Mouse (Mus musculus) common myeloid progenitor, adult 5-6 weeks (primary cell): ENCODE measurements at regions not wholly inside any gene's neighbourhood (a gene's known extent, or its start where the extent isn't known, plus 50 kb on each side); places are given as distances from the start of the nearest gene placed in this dataset.
A peak's percentile ranks its signal among the peaks of the same experiment; 100 is the strongest.
"Not testable (repeated sequence)": the region's sequence is repeated elsewhere in the genome, so short reads cannot be mapped to it uniquely, and the experiment has no call there.

Experiments used
- ATAC-seq: replicated peaks from 2 replicates; pipeline ENCODE4 v1.8.0; 2016; ENCODE audit warnings: low read depth, mild to moderate bottlenecking, moderate TSS enrichment, inconsistent platforms; ENCODE audit not compliant: poor library complexity, severe bottlenecking

GRCm38 (mm10) chr4:45654019-45654803 lies 121.9 kb upstream of the Shb start:
- peak; percentile 65 for ATAC-seq

- ATAC-seq: no peak
These were observed 116.8 kb upstream of the Shb start for GRCm38 (mm10) chr4:45648884-45649577.

- no peak for ATAC-seq
These were observed 115.2 kb upstream of the Shb start for GRCm38 (mm10) chr4:45647514-45647913.

GRCm38 (mm10) chr4:45642604-45643003 lies 110.3 kb upstream of the Shb start:
- no peak for ATAC-seq

- ATAC-seq: no peak
These were observed 109.0 kb upstream of the Shb start for GRCm38 (mm10) chr4:45641272-45641671.

- no peak for ATAC-seq
These were observed 108.4 kb upstream of the Shb start for GRCm38 (mm10) chr4:45640713-45641112.

- no peak for ATAC-seq
These were observed 107.2 kb upstream of the Shb start for GRCm38 (mm10) chr4:45639397-45640034.

- ATAC-seq: no peak
These were observed 106.1 kb upstream of the Shb start for GRCm38 (mm10) chr4:45638411-45638810.

- ATAC-seq: no peak
These were observed 99.2 kb upstream of the Shb start for GRCm38 (mm10) chr4:45631276-45632045.

GRCm38 (mm10) chr4:45625633-45626032 lies 93.4 kb upstream of the Shb start:
- ATAC-seq: no peak

GRCm38 (mm10) chr4:45622017-45622416 lies 89.7 kb upstream of the Shb start:
- ATAC-seq: no peak

- ATAC-seq: no peak
These were observed 84.9 kb upstream of the Shb start for GRCm38 (mm10) chr4:45617126-45617525.

GRCm38 (mm10) chr4:45613498-45613897 lies 81.2 kb upstream of the Shb start:
- ATAC-seq: not testable (repeated sequence)

GRCm38 (mm10) chr4:45612132-45612531 lies 79.9 kb upstream of the Shb start:
- ATAC-seq: peak; percentile 76

- no peak for ATAC-seq
These were observed 78.7 kb upstream of the Shb start for GRCm38 (mm10) chr4:45610937-45611336.

- 0 out of 2 replicates have a peak, but pooled peaks have one; percentile 22 for ATAC-seq
These were observed 74.3 kb upstream of the Shb start for GRCm38 (mm10) chr4:45606578-45606977.

GRCm38 (mm10) chr4:45605681-45606080 lies 73.4 kb upstream of the Shb start:
- no peak for ATAC-seq

GRCm38 (mm10) chr4:45604271-45604800 lies 72.1 kb upstream of the Shb start:
- ATAC-seq: no peak

GRCm38 (mm10) chr4:45600520-45600919 lies 68.2 kb upstream of the Shb start:
- no peak for ATAC-seq

GRCm38 (mm10) chr4:45593435-45593991 lies 61.2 kb upstream of the Shb start:
- ATAC-seq: peak; percentile 50
